Mouse (Mus musculus) forebrain, embryonic 11.5 days (tissue): ENCODE measurements around the gene Elk3. TPM values are rescaled to one million over a fixed set of nuclear protein-coding genes. Genes with fewer than 3 reads are reported as not detected.

ENCODE experiments used
- ATAC-seq: fragments of 200-750 bp; cut with Nextera tagmentation; replicated peaks from 2 replicates; pipeline ENCODE4 v1.8.0; 2017; ENCODE audit warnings: moderate TSS enrichment; ENCODE audit not compliant: low FRiP score
- DNase-seq: peaks from one replicate; pipeline ENCODE4 v3.0.0-alpha.2; 2017; ENCODE audit warnings: low spot score
- H3K27ac ChIP-seq: fragments of 300-500 bp; sonication (generic); 2 replicates; pipeline ENCODE4 v1.5.1; 2014; ENCODE audit warnings: low read depth, low read length
- H3K27me3 ChIP-seq: fragments of 300-500 bp; sonication (generic); 2 replicates; pipeline ENCODE4 v1.6.1; 2014; ENCODE audit warnings: mild to moderate bottlenecking, low read length, mixed read lengths; ENCODE audit not compliant: control insufficient read depth, insufficient read depth
- H3K36me3 ChIP-seq: fragments of 300-500 bp; sonication (generic); 2 replicates; pipeline ENCODE4 v1.6.1; 2014; ENCODE audit warnings: mild to moderate bottlenecking, low read length, moderate library complexity, mixed read lengths; ENCODE audit not compliant: control insufficient read depth, insufficient read depth
- H3K4me1 ChIP-seq: fragments of 300-500 bp; sonication (generic); replicated peaks from 2 replicates; pipeline ENCODE4 v1.6.1; 2014; ENCODE audit warnings: low read length, mixed read lengths; ENCODE audit not compliant: control insufficient read depth, insufficient read depth
- H3K4me2 ChIP-seq: fragments of 300-500 bp; sonication (generic); 2 replicates; pipeline ENCODE4 v1.6.1; 2014; ENCODE audit warnings: low read depth, mild to moderate bottlenecking, low read length, moderate library complexity, mixed read lengths; ENCODE audit not compliant: severe bottlenecking
- H3K4me3 ChIP-seq: fragments of 300-500 bp; sonication (generic); 2 replicates; pipeline ENCODE4 v1.5.1; 2014; ENCODE audit warnings: low read depth, low read length
- H3K9ac ChIP-seq: fragments of 300-500 bp; sonication (generic); 2 replicates; pipeline ENCODE4 v1.6.1; 2014; ENCODE audit warnings: low read length
- H3K9me3 ChIP-seq: fragments of 300-500 bp; sonication (generic); 2 replicates; pipeline ENCODE4 v1.6.1; 2016; ENCODE audit warnings: low read length, mixed read lengths; ENCODE audit not compliant: control insufficient read depth
- whole genome bisulfite sequencing: fragments of 180-500 bp; shearing (Covaris S2); extraction: QIAGEN DNeasy Blood & Tissue Kit; methylation state at CpG from one replicate; pipeline ENCODE4 v1.1.7; 2014; 5-methylcytosine and 5-hydroxymethylcytosine counted together
- polyA plus RNA-seq: library from polyadenylated mRNA; unstranded; fragments of >200 nt; fragmentation: Nextera tagmentation; extraction: Ambion mirVana; gene quantifications from 2 replicates; pipeline ENCODE4 v1.2.1, GENCODE M21; 2014

Gene Elk3
- polyA plus RNA-seq, 1 experiment from 2014 or later, result 16.5 TPM

GRCm38 (mm10) chr10:93336462-93336931, 25.6 kb upstream of the Elk3 start:
- Histone ChIP-seq H3K9ac (no peak overlapping the region), H3K4me3 (no peak overlapping the region), H3K4me1 (no peaks in the 10 kb centered on the region), H3K36me3 (no peaks in the 10 kb centered on the region), H3K27ac (no peak overlapping the region), H3K4me2 (no peak overlapping the region), H3K27me3 (no peaks in the 10 kb centered on the region), H3K9me3 (no peaks in the 10 kb centered on the region)
- ATAC-seq, result no peak
- WGBS, result 70% methylated on average over 6 of the region's 6 CpGs
- no peak for DNase-seq

GRCm38 (mm10) chr10:93335828-93336461, 25.0 kb upstream of the Elk3 start:
- no peaks in the 10 kb centered on the region for H3K36me3 ChIP-seq
- no peak for ATAC-seq
- H3K27me3 ChIP-seq, result no peaks in the 10 kb centered on the region
- no peak overlapping the region for H3K27ac ChIP-seq
- no peak overlapping the region for H3K4me3 ChIP-seq
- H3K4me2 ChIP-seq, result no peak overlapping the region
- H3K9ac ChIP-seq, result no peak overlapping the region
- no peaks in the 10 kb centered on the region for H3K9me3 ChIP-seq
- no peak for DNase-seq
- 88% methylated on average over 16 of the region's 16 CpGs for WGBS
- H3K4me1 ChIP-seq, result no peaks in the 10 kb centered on the region

DNA sequence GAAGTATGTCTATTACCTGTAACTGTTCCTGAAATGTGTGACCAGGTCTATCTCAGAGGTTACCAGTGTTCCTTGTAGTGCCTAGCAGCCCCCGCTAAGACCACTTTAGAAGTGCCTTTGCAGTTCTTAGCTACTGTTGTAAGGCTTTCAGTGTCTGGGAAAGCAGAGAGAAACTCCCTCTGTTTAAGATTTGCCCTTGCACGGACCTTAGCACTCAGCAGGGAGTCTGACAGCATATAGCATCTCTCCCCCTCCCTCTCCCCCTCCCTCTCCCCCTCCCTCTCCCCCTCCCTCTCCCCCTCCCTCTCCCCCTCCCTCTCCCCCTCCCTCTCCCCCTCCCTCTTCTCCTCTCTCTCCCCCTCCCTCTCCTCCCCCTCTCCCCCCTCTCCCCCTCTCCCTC, 24.1 kb upstream of the Elk3 start:
- Histone ChIP-seq H3K9me3 (no peaks in the 10 kb centered on the region), H3K27ac (no peak overlapping the region), H3K27me3 (no peaks in the 10 kb centered on the region), H3K9ac (no peak overlapping the region), H3K4me1 (no peaks in the 10 kb centered on the region), H3K4me3 (no peak overlapping the region), H3K4me2 (no peak overlapping the region), H3K36me3 (no peaks in the 10 kb centered on the region)
- DNase-seq, result no peak
- no peak for ATAC-seq
- 72% methylated on average over 2 of the region's 2 CpGs for WGBS

DNA sequence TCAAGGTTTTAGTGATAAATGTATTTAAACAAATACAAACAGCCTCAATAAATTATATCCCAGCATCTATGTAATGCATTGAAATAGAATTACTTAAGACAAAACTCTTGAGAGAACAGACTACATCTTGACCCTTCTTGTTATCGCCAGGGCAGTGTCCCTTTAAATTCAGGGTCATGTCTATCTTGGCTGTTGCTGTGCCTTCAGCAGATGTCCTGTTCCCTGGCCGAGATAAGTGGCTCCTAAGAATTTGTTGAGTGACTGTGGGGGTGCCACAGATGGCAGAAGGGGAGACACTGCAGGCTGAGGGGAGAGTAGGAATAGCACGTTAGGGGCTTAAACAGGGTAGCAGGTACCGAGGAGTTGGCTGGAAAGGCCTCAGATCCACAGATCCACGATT, 22.3 kb upstream of the Elk3 start:
- Histone ChIP-seq H3K9me3 (no peaks in the 10 kb centered on the region), H3K27ac (no peak overlapping the region), H3K4me3 (no peak overlapping the region), H3K9ac (no peak overlapping the region), H3K36me3 (no peaks in the 10 kb centered on the region), H3K4me2 (no peak overlapping the region), H3K4me1 (no peaks in the 10 kb centered on the region), H3K27me3 (no peaks in the 10 kb centered on the region)
- 82% methylated on average over 5 of the region's 5 CpGs for WGBS
- DNase-seq (no peak), ATAC-seq (no peak)

GRCm38 (mm10) chr10:93332261-93332809, 21.4 kb upstream of the Elk3 start:
- ATAC-seq (no peak), DNase-seq (no peak)
- 75% methylated on average over 3 of the region's 3 CpGs for WGBS

DNA sequence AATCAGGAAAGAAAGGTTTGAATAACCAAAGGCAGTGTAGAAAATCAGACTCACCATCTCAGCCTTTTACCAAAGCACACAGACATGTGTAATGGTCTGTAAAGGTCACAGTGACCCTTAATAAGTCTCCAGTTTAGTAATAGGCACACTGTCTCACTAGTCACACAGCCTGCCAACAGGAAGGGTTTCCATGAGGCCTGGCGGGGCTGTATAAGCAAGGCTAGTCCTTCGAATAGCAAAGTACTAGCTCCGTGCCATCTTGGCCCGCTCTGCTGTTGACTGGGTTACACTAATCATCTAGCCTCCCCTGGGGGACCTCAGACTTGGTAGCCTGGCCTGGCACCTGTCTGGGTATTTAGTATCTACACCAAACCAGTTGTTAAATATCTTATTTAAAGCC, 20.6 kb upstream of the Elk3 start:
- Histone ChIP-seq H3K4me1 (no peaks in the 10 kb centered on the region), H3K9ac (no peak overlapping the region), H3K9me3 (no peaks in the 10 kb centered on the region), H3K4me2 (no peak overlapping the region), H3K27me3 (no peaks in the 10 kb centered on the region), H3K27ac (no peak overlapping the region), H3K36me3 (no peaks in the 10 kb centered on the region), H3K4me3 (no peak overlapping the region)
- DNase-seq (no peak), ATAC-seq (no peak)
- WGBS, result 89% methylated on average over 4 of the region's 4 CpGs

More at GRCm38 (mm10) chr10:93332261-93332809, 21.4 kb upstream of the Elk3 start:
- H3K4me1 ChIP-seq, result no peaks in the 10 kb centered on the region
- H3K27me3 ChIP-seq, result no peaks in the 10 kb centered on the region
- H3K9me3 ChIP-seq, result no peaks in the 10 kb centered on the region
- H3K9ac ChIP-seq, result no peak overlapping the region
- no peak overlapping the region for H3K4me3 ChIP-seq
- H3K4me2 ChIP-seq, result no peak overlapping the region
- H3K27ac ChIP-seq, result no peak overlapping the region
- no peaks in the 10 kb centered on the region for H3K36me3 ChIP-seq

- no peak for DNase-seq
- Histone ChIP-seq H3K4me2 (no peak overlapping the region), H3K36me3 (no peaks in the 10 kb centered on the region), H3K9ac (no peak overlapping the region), H3K4me1 (no peaks in the 10 kb centered on the region), H3K9me3 (no peaks in the 10 kb centered on the region), H3K27ac (no peak overlapping the region), H3K4me3 (no peak overlapping the region), H3K27me3 (no peaks in the 10 kb centered on the region)
- 72% methylated on average over 5 of the region's 5 CpGs for WGBS
- ATAC-seq, result no peak
Observed at GRCm38 (mm10) chr10:93328321-93328720, 17.4 kb upstream of the Elk3 start.

DNA sequence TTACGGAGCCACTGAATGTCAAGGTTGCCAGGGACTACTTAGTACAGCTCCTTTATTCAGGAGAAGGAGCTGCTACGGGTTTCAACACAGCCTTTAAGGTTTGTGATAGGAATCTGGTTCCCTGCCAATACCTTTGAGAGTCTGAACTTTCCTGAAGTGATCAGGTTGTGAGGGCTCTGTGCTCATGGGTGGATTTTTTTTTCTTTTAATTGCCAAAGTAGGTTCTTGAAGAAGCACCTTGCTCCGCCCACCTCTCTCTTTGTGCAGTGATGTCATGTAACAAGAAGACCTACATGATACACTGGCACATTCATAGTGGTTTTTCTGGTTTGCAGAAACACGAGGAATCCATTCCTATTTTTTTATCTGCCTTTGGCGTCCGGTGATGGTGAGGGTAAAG, 16.3 kb upstream of the Elk3 start:
- Histone ChIP-seq H3K27me3 (no peaks in the 10 kb centered on the region), H3K4me2 (no peak overlapping the region), H3K36me3 (no peaks in the 10 kb centered on the region), H3K9ac (no peak overlapping the region), H3K4me1 (no peaks in the 10 kb centered on the region), H3K9me3 (no peaks in the 10 kb centered on the region), H3K4me3 (no peak overlapping the region), H3K27ac (no peak overlapping the region)
- DNase-seq (no peak), ATAC-seq (no peak)
- 94% methylated on average over 6 of the region's 6 CpGs for WGBS

- H3K4me1 ChIP-seq, result no peaks in the 10 kb centered on the region
- no peak overlapping the region for H3K4me2 ChIP-seq
- no peak overlapping the region for H3K9ac ChIP-seq
- DNase-seq (no peak), ATAC-seq (no peak)
- no peaks in the 10 kb centered on the region for H3K36me3 ChIP-seq
- no peak overlapping the region for H3K4me3 ChIP-seq
- 89% methylated on average over 8 of the region's 8 CpGs for WGBS
- no peaks in the 10 kb centered on the region for H3K27me3 ChIP-seq
- H3K27ac ChIP-seq, result no peak overlapping the region
- no peaks in the 10 kb centered on the region for H3K9me3 ChIP-seq
Observed at GRCm38 (mm10) chr10:93326741-93327100, 15.8 kb upstream of the Elk3 start.
